Mouse (Mus musculus) frontal cortex, postnatal 36 days (tissue): ENCODE data around the gene Cab39.

Experiments used
- DNase-seq, 2 experiments: peaks; one replicate each; pipeline ENCODE4 v3.0.0; 2022; ENCODE audit warnings: low spot score in 2 of 2

Cab39 gene

DNA sequence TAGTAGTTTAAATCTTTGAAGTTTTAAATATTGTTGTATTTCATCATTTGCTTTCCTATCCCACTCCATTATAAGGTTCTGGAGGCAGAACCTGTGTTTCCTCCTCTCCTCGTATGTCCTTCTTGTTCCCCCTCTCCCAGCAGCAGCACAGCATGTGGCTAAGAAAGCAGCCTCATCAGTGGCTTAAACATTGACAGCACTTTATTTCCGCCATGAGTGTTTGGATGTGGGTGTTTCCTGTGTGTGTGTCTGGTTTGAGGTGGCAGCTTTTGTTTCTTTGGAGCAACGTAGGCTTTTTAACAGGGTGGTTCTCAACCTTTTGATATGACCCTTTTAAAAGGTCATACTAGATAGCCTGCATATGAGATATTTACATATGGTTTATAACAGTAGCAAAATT, 52.2 kb downstream of the Cab39 start:
- DNase-seq: no peak

- no peak for DNase-seq
Observed at GRCm38 (mm10) chr1:85849016-85849415, 55.8 kb downstream of the Cab39 start.

GRCm38 (mm10) chr1:85850851-85851250, 57.6 kb downstream of the Cab39 start:
- DNase-seq: no peak

DNA sequence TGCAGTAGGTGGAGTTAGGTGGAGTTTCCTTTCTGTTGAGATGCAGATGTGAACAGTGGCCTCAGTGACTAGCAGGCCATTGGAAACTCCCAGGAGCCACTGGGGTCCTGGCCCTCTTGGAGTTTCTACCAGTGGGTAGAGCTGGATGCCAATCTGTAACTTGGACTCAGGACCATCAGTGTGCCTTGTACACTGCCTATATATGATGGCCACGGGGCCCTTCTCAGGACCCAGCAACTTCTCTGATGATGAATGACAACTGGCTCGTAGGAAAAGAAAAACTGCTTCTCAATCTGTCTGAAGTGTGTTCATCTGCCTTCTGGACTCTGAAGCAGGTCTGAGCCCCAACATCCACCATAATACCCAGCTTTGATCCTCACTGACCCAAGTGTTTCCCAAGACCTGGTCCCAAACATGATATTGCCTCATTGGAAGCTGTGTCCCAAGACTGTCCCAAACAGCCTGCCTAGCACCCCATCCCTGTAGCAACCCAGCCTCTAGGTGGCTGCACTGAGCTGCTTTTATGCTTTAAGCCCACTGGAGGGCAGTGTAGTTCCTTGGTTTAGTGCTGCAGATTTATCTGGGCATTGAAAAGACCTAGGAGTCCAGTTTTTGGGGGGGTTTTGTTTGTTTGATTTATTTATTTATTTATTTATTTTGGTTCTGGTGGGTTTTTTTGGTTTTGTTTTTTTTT, 59.9 kb downstream of the Cab39 start:
- peak; percentile 65 to 78 for DNase-seq

GRCm38 (mm10) chr1:85853865-85854264, 60.6 kb downstream of the Cab39 start:
- no peak for DNase-seq

DNA sequence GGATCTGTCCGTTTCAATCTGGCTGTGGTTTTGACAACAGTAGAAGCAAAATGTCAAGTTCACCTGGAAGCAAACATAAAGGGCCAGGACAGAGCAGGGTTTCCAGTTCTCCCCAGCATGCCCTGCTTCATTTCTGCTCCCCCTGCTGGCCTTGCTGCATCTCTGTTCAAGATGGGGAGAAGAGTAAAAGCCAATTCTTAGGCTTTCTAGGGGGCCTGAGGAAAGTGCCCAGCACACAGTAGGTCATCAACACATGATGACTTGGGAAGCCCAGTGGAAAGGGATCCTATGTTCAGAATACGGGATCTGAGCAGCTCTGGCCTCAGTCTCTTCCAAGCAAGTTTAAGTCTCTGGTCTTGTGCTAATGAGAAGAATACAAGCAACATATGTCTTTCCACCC, 61.2 kb downstream of the Cab39 start:
- no peak for DNase-seq

DNA sequence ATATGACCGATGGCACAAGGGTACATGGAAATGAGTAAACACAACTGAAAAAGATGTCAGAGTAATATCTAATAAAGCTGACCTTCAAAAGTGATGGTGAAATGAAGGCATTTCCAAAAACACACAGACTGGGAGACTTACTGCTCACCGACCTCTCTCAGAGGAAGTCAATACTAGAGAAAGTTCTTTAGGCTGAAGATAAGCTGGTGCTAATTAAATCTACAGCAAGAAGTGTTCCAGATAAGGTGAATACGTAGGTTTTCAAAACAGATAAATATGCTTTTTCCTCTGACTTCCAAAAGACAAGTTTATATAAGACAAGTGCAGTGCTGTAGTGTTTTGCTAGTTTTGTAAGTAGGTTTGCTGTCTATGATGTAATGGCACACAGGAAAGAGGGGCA, 63.0 kb downstream of the Cab39 start:
- DNase-seq: no peak

- DNase-seq: peak in 1 of 2 experiments; percentile 36
Observed at GRCm38 (mm10) chr1:85857261-85857754, 64.1 kb downstream of the Cab39 start.

GRCm38 (mm10) chr1:85864383-85864782, 71.1 kb downstream of the Cab39 start:
- DNase-seq: no peak

DNA sequence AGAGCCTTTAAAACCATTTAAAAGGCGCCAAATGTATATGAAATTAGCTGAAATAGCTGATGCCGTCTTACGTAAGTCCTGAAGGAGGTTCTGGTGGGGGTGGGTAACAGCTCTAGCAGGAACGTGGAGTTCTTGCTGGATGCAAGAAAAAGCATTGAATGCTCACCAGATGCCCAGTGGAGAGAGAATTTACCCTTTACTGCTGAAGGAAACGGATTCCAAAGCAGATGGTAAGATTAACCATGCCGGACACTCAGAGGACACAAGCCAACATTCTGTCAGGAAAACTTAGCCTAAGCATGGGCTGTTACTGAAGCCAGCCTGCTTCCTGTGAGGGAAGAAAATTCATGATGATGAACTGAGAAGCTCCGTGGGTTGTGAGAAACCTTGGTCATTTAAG, 76.8 kb downstream of the Cab39 start:
- DNase-seq: peak; percentile 46 to 70

- DNase-seq: no peak
Observed at GRCm38 (mm10) chr1:85870546-85870945, 77.3 kb downstream of the Cab39 start.

DNA sequence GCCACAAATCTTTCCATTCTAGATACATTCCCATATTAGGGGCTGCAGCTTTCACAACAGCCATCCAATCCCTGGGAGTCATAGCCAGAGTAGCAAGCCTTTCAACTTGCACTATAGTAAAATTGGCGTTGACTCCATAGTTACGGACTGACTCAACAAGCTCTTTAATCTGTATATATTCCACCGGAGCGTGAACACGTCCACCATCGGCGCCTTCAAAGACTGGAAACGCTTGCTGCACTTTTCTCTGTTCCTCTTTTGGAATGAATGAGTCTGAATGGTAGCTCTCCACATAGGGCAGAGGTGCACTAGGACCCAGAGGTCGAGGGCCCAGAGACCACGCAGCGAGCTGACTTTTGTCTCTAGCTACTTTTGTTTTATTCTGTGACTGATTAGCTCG, 88.8 kb downstream of the Cab39 start:
- DNase-seq: no peak

DNA sequence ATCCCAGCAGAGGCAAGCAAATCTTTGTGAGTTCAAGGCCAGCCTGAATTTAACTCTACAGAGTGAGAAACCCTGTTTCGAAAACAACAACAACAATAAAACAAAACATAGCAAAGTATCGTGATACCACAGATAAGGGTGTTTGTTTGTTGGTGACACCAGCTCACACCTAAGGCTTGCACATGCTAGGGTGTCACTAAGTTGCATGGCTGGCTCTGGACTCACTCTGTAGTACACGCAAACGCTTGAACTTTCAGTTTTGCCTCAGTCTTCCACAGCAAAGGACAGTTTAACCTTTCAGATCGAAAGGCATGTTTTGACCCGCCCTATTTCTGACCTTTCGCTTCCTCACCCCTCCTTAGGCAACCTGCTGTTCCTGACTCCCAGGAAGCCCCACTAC, 94.0 kb downstream of the Cab39 start:
- no peak for DNase-seq

DNA sequence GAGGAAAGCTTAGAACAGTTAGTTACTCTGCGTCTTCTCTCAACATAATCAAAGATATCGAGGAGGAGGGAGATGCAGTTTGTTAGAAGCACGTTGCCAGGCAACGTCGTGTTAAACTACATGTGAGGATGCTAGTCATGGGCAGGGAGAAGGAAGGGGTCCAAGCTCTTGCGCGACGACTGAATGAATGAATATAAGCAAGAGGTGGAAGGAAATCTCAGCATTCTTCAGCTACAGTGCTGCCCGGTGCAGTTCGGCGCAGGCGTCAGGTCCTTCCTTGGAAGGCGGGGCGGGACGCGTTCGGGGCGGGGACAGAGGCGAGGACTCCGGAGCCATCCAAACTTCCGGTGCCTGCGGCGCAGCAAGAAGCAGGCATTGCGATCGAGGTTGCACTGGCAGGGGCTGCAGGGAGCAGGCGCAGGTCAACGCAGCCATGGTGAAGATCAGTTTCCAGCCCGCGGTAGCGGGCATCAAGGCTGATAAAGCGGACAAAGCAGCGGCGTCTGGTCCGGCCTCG, 101.0 kb downstream of the Cab39 start, which contains the start of gene Itm2c:
Gene Itm2c, plus strand, starts transcription at position 51 of the 517 bp plus-strand sequence.
- peak; percentile 91 to 93 for DNase-seq

DNA sequence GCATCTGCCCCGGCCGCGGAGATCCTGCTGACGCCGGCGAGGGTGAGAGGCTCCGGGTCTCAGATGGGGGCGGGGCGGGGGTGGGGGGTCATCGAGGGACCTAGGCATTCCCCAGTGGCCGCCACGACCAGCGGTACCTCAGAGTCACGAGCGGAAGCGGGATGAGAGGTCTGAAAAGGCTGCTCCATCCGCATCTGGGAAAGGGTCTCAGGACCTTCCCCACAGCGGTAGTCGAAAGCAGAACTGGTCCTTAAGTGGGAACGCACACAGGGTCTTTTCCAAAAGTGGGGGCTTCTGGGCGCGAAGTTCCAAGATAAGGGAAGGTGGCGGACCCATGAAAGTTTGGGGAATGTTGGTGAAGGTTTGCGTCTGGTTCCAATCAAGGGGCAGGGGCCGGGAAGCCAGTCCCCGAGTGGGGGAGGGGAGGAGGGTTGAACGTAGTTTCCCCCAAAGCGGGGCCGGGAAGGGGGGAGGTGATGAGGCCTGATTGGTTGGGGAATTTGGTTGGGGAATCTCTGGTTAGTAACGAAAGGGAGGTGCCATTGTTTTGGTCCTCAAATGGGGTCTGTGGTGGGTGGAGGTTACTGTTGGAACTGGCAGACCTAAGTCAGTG, 101.6 kb downstream of the Cab39 start:
- peak in 1 of 2 experiments; percentile 43 for DNase-seq

DNA sequence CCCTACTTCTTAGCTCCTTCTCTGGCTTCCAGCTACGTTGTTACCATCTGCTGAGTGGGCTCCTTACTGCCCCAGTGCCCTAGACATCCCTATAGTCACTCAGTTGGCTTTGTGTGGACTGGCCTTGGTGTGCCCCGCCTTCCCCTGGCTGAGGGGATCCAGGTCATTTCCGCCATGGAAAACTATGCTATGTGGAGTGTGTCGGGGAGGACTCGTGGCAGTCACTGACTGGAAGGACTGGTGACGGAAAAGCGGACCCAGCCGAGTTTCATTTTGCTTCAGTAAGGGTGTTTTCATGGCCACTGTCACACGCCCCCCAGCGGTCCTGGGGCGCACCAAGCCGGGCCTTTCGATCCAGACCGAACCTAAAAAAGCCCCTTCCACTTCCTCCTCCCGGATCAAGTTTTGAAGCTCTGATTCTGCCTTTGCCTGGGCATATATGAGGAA, 102.2 kb downstream of the Cab39 start:
- peak in 1 of 2 experiments; percentile 70 for DNase-seq

GRCm38 (mm10) chr1:85896110-85896509, 102.9 kb downstream of the Cab39 start:
- DNase-seq: no peak

GRCm38 (mm10) chr1:85896781-85897700, 103.8 kb downstream of the Cab39 start:
- DNase-seq: no peak

DNA sequence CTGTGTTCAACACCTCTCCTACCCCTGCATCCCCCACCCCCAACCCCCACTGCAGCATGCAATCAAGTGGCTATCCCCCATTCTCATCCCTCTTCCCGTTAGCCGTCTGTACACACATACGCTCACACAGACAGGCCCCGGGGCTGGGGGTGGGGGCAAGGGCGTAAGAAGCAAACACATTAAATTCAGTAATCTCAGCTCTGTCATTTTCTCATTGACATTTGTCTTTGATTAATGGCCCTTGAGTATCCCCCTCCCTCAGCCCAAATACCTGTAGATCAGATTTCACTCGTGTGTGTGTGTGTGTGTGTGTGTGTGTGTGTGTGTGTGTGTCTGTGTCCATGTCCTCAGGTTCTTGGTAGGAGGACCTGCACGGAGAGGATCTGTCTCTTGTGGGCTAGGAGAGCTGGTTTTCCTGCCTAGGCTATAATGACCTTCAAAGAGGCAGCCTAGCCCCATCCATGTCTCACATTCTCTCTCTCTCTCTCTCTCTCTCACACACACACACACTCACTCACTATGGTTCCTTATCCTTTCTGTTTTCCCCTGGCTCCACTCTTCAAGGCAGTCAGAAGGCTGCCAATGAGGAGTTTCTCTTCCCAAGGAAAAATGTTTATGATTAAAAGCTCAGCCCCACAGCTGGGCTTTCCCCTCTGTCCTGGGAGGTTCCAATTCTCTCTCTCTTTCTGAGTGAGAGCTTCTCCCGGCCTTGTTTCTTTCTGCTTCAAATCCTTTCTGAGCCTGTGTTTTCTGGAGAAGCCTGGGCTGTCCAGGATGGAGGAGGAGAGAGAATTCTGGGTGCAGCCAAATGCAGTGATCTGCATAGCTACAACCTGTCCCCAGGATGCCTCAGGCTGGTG, 104.9 kb downstream of the Cab39 start:
- no peak for DNase-seq

DNA sequence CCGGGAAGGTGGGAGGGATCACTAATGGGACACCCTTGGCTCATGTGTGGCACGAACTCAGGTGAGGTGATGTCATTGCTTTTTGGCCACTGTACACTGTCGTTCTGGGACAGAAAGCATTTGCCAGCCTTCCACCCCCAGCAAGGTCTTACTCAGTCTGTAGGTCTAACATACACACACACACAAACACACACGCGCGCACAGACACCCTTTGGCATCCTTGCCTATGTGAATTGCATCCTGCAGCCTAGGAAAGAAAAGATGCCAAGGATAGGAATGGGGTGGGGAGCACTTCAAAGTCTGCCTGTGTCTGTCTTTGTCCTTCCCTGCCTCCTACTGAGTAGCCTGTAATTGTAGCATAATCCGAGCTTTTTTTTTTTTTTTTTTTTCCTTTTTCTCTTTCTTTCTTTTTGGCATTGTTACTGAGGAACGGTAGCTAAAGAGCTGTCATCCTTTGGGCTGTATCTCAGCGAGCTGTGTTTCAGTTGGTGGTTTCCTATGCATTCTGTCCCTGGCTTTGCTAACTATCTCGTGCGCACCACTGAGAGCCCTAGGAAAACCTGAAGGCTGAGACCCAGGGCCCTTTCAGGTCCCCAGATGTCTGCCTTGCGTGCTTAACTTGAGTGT, 105.6 kb downstream of the Cab39 start:
- no peak for DNase-seq

DNA sequence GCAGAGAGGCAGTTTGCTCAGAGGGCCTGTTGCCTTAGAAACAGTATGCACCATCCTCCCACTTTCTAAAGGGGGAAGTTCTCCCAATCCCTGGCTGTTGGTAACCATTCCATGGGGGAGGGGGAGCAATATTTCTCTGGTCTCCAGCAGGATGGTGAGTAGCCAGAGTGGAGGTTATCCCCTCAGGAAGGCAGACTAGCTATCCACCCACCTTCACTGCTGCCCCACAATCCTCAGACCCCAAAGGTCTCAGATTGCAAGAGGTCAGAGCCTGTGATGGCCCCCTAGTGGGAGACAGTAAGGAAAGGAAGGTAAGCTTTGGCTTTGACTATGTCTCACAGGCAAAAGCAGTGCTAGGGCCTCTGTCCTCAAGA, 106.1 kb downstream of the Cab39 start:
- DNase-seq: no peak
